Mouse (Mus musculus) cerebellum, adult 11 months (tissue): Measurements from ENCODE around the gene Atp5k.

Source experiments
- DNase-seq: peaks from one replicate; pipeline ENCODE4 v3.0.0; 2022

Gene Atp5k

GRCm38 (mm10) chr5:108423427-108423826, 10.8 kb downstream of the Atp5k start:
- DNase-seq: no peak

GRCm38 (mm10) chr5:108422741-108423140, 11.5 kb downstream of the Atp5k start:
- DNase-seq: no peak

- DNase-seq: no peak
Observed at GRCm38 (mm10) chr5:108414711-108415110, 19.5 kb downstream of the Atp5k start.

GRCm38 (mm10) chr5:108406977-108407376, 27.3 kb downstream of the Atp5k start:
- DNase-seq: no peak

- DNase-seq: no peak
Observed at GRCm38 (mm10) chr5:108405460-108405859, 28.8 kb downstream of the Atp5k start.

- DNase-seq: no peak
Observed at GRCm38 (mm10) chr5:108403453-108403852, 30.8 kb downstream of the Atp5k start.

- DNase-seq: no peak
Observed at GRCm38 (mm10) chr5:108389744-108390143, 44.5 kb downstream of the Atp5k start.

GRCm38 (mm10) chr5:108388201-108388600, 46.0 kb downstream of the Atp5k start, which contains the start of gene Pde6b:
Pde6b (plus strand) TSS chr5:108388391.
- DNase-seq: no peak

- DNase-seq: no peak
Observed at GRCm38 (mm10) chr5:108386449-108386848, 47.8 kb downstream of the Atp5k start.

GRCm38 (mm10) chr5:108385632-108386031, 48.6 kb downstream of the Atp5k start:
- DNase-seq: no peak
